Mouse (Mus musculus) erythroid progenitor cell, adult 5-6 weeks (primary cell): ENCODE results near the gene Fsd1l. TPM values are rescaled to one million over a fixed set of nuclear protein-coding genes. Genes with fewer than 3 reads are reported as not detected.
A peak's percentile ranks its signal among the peaks of the same experiment; 100 is the strongest.

Experiments
- ATAC-seq: replicated peaks from 2 replicates; pipeline ENCODE4 v1.8.0; 2016; ENCODE audit warnings: moderate number of reproducible peaks, mild to moderate bottlenecking, moderate TSS enrichment, inconsistent platforms; ENCODE audit not compliant: poor library complexity, low FRiP score, severe bottlenecking
- total RNA-seq, 2 experiments: library from RNA; stranded (forward) in 1 of 2; stranded (reverse) in 1 of 2; fragments of 150-400 nt in 1 of 2; fragments of 186-747, 209-891 nt in 1 of 2; gene quantifications; 2 replicates each; pipeline versions ENCODE4 v1.2.3 to v1.2.4; 2015 to 2017; ENCODE audit warnings: low replicate concordance in 2 of 2

Fsd1l gene
- 15.5 and 22.6 TPM in 2 replicates for total RNA-seq (2015; ENCODE audit: low replicate concordance)
- total RNA-seq (2017; ENCODE audit: low replicate concordance), result 17.3 and 25.7 TPM in 2 replicates

GRCm38 (mm10) chr4:53631316-53632010 lies at the start of gene Fsd1l:
Gene Fsd1l (plus strand): TSS chr4:53631471.
- peak; percentile 81 for ATAC-seq

- no peak for ATAC-seq
Observed at GRCm38 (mm10) chr4:53587676-53588075, 43.6 kb upstream of the Fsd1l start.

- no peak for ATAC-seq
Observed at GRCm38 (mm10) chr4:53588936-53589335, 42.3 kb upstream of the Fsd1l start.

GRCm38 (mm10) chr4:53589466-53589865 lies 41.8 kb upstream of the Fsd1l start:
- ATAC-seq, result no peak

- ATAC-seq, result no peak
Observed at GRCm38 (mm10) chr4:53590163-53590562, 41.1 kb upstream of the Fsd1l start.

GRCm38 (mm10) chr4:53590691-53591447 lies 40.4 kb upstream of the Fsd1l start:
- ATAC-seq, result no peak

- ATAC-seq, result no peak
Observed at GRCm38 (mm10) chr4:53591536-53591935, 39.7 kb upstream of the Fsd1l start.

GRCm38 (mm10) chr4:53591941-53592340 lies 39.3 kb upstream of the Fsd1l start:
- no peak for ATAC-seq

GRCm38 (mm10) chr4:53592386-53592785 lies 38.9 kb upstream of the Fsd1l start:
- ATAC-seq, result no peak

GRCm38 (mm10) chr4:53594204-53594603 lies 37.1 kb upstream of the Fsd1l start:
- ATAC-seq, result no peak

- no peak for ATAC-seq
Observed at GRCm38 (mm10) chr4:53595246-53596062, 35.8 kb upstream of the Fsd1l start.

GRCm38 (mm10) chr4:53596063-53596895 lies 35.0 kb upstream of the Fsd1l start:
- ATAC-seq, result no peak

- peak; percentile 70 for ATAC-seq
Observed at GRCm38 (mm10) chr4:53600462-53600861, 30.8 kb upstream of the Fsd1l start.

- no peak for ATAC-seq
Observed at GRCm38 (mm10) chr4:53614576-53615225, 16.6 kb upstream of the Fsd1l start.

GRCm38 (mm10) chr4:53617968-53618367 lies 13.3 kb upstream of the Fsd1l start:
- ATAC-seq, result no peak

GRCm38 (mm10) chr4:53620104-53620503 lies 11.2 kb upstream of the Fsd1l start:
- no peak for ATAC-seq

GRCm38 (mm10) chr4:53621084-53621483 lies 10.2 kb upstream of the Fsd1l start:
- ATAC-seq, result no peak

- ATAC-seq, result no peak
Observed at GRCm38 (mm10) chr4:53621490-53621889, 9.8 kb upstream of the Fsd1l start.

- ATAC-seq, result no peak
Observed at GRCm38 (mm10) chr4:53623711-53624110, 7.6 kb upstream of the Fsd1l start.
